Mouse (Mus musculus) spleen, adult 2 months (tissue): Measurements from ENCODE around the gene Carns1.
"Not testable (repeated sequence)": the region's sequence is repeated elsewhere in the genome, so short reads cannot be mapped to it uniquely, and the experiment has no call there.

ENCODE experiments used
- CTCF ChIP-seq: fragments of 200-500 bp; IDR thresholded peaks from 2 replicates; pipeline ENCODE4 v1.5.1; 2011; ENCODE audit warnings: mild to moderate bottlenecking, inconsistent platforms; ENCODE audit not compliant: insufficient read depth, insufficient read length, insufficient replicate concordance; ENCODE audit errors: extremely low read depth
- POLR2A ChIP-seq: fragments of 200-500 bp; IDR thresholded peaks from 2 replicates; pipeline ENCODE4 v1.6.1; 2011; ENCODE audit warnings: low read depth, low read length, inconsistent platforms

GRCm38 (mm10) chr19:4135229-4135962 lies 39.9 kb downstream of the Carns1 start:
- TF ChIP-seq POLR2A, CTCF: not testable (repeated sequence)
